Mouse (Mus musculus) brain, embryonic 14.5 days (tissue): ENCODE results near the gene Lin7b.

Source experiments
- CTCF ChIP-seq: fragments of 200-500 bp; IDR thresholded peaks from 2 replicates; pipeline ENCODE4 v1.5.1; 2012; ENCODE audit warnings: inconsistent platforms, mild to moderate bottlenecking, moderate library complexity, borderline replicate concordance; ENCODE audit not compliant: insufficient read depth, insufficient read length; ENCODE audit errors: extremely low read depth
- POLR2A ChIP-seq: fragments of 200-500 bp; IDR thresholded peaks from 2 replicates; pipeline ENCODE4 v1.6.1; 2012; ENCODE audit warnings: mild to moderate bottlenecking, inconsistent platforms, borderline replicate concordance; ENCODE audit not compliant: poor library complexity, insufficient read depth, insufficient read length, severe bottlenecking; ENCODE audit errors: extremely low read depth

- TF ChIP-seq CTCF, result no peak
- TF ChIP-seq POLR2A, result no peak
Observed at GRCm38 (mm10) chr7:45369022-45369745, 1.2 kb downstream of the Lin7b start.
